Mouse (Mus musculus) myocyte (in vitro differentiated cells): ENCODE measurements around the gene Zfp296. TPM values are rescaled to one million over a fixed set of nuclear protein-coding genes. Genes with fewer than 3 reads are reported as not detected.
A peak's percentile ranks its signal among the peaks of the same experiment; 100 is the strongest.

Experiments
- H3K27me3 ChIP-seq: one replicate; pipeline ENCODE4 v1.6.1; 2011; ENCODE audit not compliant: control insufficient read depth, insufficient read depth, insufficient read length
- H3K36me3 ChIP-seq: one replicate; pipeline ENCODE4 v1.6.1; 2011; ENCODE audit not compliant: control insufficient read depth, insufficient read depth
- H3K4me2 ChIP-seq: one replicate; pipeline ENCODE4 v1.6.1; 2011; ENCODE audit warnings: low read depth, control low read depth
- H3K4me3 ChIP-seq: one replicate; pipeline ENCODE4 v1.5.1; 2011; ENCODE audit warnings: mild to moderate bottlenecking, control low read depth, moderate library complexity
- H3K79me2 ChIP-seq: one replicate; pipeline ENCODE4 v1.6.1; 2011; ENCODE audit not compliant: control insufficient read depth, insufficient read depth
- H3ac ChIP-seq: one replicate; pipeline ENCODE4 v1.6.1; 2011; ENCODE audit not compliant: control insufficient read depth, insufficient read length
- CEBPB ChIP-seq: IDR thresholded peaks from 2 replicates; pipeline ENCODE4 v1.6.1; 2011; ENCODE audit warnings: mild to moderate bottlenecking, moderate library complexity; ENCODE audit not compliant: poor library complexity, insufficient read depth, severe bottlenecking
- E2F4 ChIP-seq: IDR thresholded peaks from one replicate; pipeline ENCODE4 v1.6.1; 2011; ENCODE audit warnings: mild to moderate bottlenecking, control low read depth, moderate library complexity; ENCODE audit not compliant: insufficient read depth
- MAX ChIP-seq: IDR thresholded peaks from one replicate; pipeline ENCODE4 v1.6.1; 2011; ENCODE audit warnings: low read depth, mild to moderate bottlenecking, control low read depth
- MYOD1 ChIP-seq, 3 experiments: IDR thresholded peaks; one replicate each; pipeline ENCODE4 v1.6.1; 2011; ENCODE audit warnings: control low read depth in 2 of 3, low read depth in 2 of 3, mild to moderate bottlenecking in 2 of 3, moderate library complexity in 1 of 3; ENCODE audit not compliant: insufficient read length in 2 of 3, control insufficient read depth in 1 of 3
- MYOG ChIP-seq, 3 experiments: IDR thresholded peaks; one replicate each; pipeline ENCODE4 v1.6.1; 2011; ENCODE audit warnings: control low read depth in 2 of 3, low read depth in 2 of 3, mild to moderate bottlenecking in 2 of 3; ENCODE audit not compliant: insufficient read length in 2 of 3, control insufficient read depth in 1 of 3, insufficient read depth in 1 of 3
- POLR2A ChIP-seq: IDR thresholded peaks from one replicate; pipeline ENCODE4 v1.6.1; 2011; ENCODE audit warnings: low read depth, mild to moderate bottlenecking, control low read depth, moderate library complexity; ENCODE audit not compliant: insufficient read length
- POLR2AphosphoS2 ChIP-seq: IDR thresholded peaks from one replicate; pipeline ENCODE4 v1.6.1; 2011; ENCODE audit warnings: low read depth, control low read depth; ENCODE audit not compliant: insufficient read length
- REST ChIP-seq: IDR thresholded peaks from one replicate; pipeline ENCODE4 v1.6.1; 2011; ENCODE audit warnings: mild to moderate bottlenecking, control low read depth, moderate library complexity; ENCODE audit not compliant: insufficient read depth, insufficient read length
- SRF ChIP-seq: IDR thresholded peaks from one replicate; pipeline ENCODE4 v1.6.1; 2011; ENCODE audit warnings: low read depth; ENCODE audit not compliant: control insufficient read depth, insufficient read length
- TCF12 ChIP-seq: IDR thresholded peaks from one replicate; pipeline ENCODE4 v1.6.1; 2011; ENCODE audit warnings: mild to moderate bottlenecking, control low read depth; ENCODE audit not compliant: poor library complexity, insufficient read depth, severe bottlenecking
- TCF3 ChIP-seq: IDR thresholded peaks from one replicate; pipeline ENCODE4 v1.6.1; 2011; ENCODE audit warnings: low read depth, control low read depth; ENCODE audit not compliant: insufficient read length
- USF1 ChIP-seq: IDR thresholded peaks from one replicate; pipeline ENCODE4 v1.6.1; 2011; ENCODE audit warnings: low read depth, mild to moderate bottlenecking, control low read depth, moderate library complexity
- polyA plus RNA-seq: library from polyadenylated mRNA; unstranded; fragments of >200 nt; fragmentation: generic; extraction: Trizol; gene quantifications from one replicate; pipeline ENCODE4 v1.2.1, GENCODE M21; 2012; ENCODE audit warnings: missing spikeins

The Zfp296 gene
- polyA plus RNA-seq, 1 experiment, result 1.5 TPM

GRCm38 (mm10) chr7:19557982-19558900 lies 18.8 kb upstream of the Zfp296 start:
- Histone ChIP-seq H3K36me3 (no peaks in the 10 kb centered on the region), H3K79me2 (peaks cover 77% of the 10 kb centered on the region), H3K4me2 (no peak overlapping the region), H3K27me3 (no peaks in the 10 kb centered on the region), H3ac (no peak overlapping the region), H3K4me3 (no peak overlapping the region)
- TF ChIP-seq MYOD1 (IDR thresholded peaks at IDR 0.05; ENCODE audit: control insufficient read depth in 1 of 3, insufficient read length in 2 of 3, low read depth in 2 of 3) (no peak), CEBPB (no peak), POLR2A (no peak), E2F4 (no peak), USF1 (no peak), REST (no peak), SRF (no peak), MYOG (IDR thresholded peaks at IDR 0.05; ENCODE audit: control insufficient read depth in 1 of 3, insufficient read depth in 1 of 3, insufficient read length in 2 of 3, low read depth in 2 of 3) (no peak), TCF3 (no peak)

- no peak overlapping the region for H3K4me3 ChIP-seq
- no peaks in the 10 kb centered on the region for H3K27me3 ChIP-seq
- H3K4me2 ChIP-seq, result no peak overlapping the region
- H3K79me2 ChIP-seq, result peaks cover 70% of the 10 kb centered on the region
- no peak overlapping the region for H3ac ChIP-seq
- TF ChIP-seq REST (no peak), SRF (no peak), MYOG (IDR thresholded peaks at IDR 0.05; ENCODE audit: control insufficient read depth in 1 of 3, insufficient read depth in 1 of 3, insufficient read length in 2 of 3, low read depth in 2 of 3) (no peak), POLR2A (no peak), MYOD1 (IDR thresholded peaks at IDR 0.05; ENCODE audit: control insufficient read depth in 1 of 3, insufficient read length in 2 of 3, low read depth in 2 of 3) (no peak), MAX (no peak), USF1 (no peak), TCF12 (no peak), TCF3 (no peak), POLR2AphosphoS2 (no peak)
- no peaks in the 10 kb centered on the region for H3K36me3 ChIP-seq
These were observed 18.1 kb upstream of the Zfp296 start for GRCm38 (mm10) chr7:19558965-19559364.

- peak overlapping the region; percentile 85 for H3K4me3 ChIP-seq
- H3K79me2 ChIP-seq, result peaks cover 58% of the 10 kb centered on the region
- H3K27me3 ChIP-seq, result no peaks in the 10 kb centered on the region
These were observed 16.4 kb upstream of the Zfp296 start for GRCm38 (mm10) chr7:19560491-19561260.

GRCm38 (mm10) chr7:19561431-19561764 lies 15.7 kb upstream of the Zfp296 start:
- peak overlapping the region; percentile 38 for H3ac ChIP-seq
- peak overlapping the region; percentile 85 for H3K4me3 ChIP-seq
- H3K4me2 ChIP-seq, result peak overlapping the region; percentile 97
- no peaks in the 10 kb centered on the region for H3K36me3 ChIP-seq
- H3K79me2 ChIP-seq, result peaks cover 51% of the 10 kb centered on the region
- no peaks in the 10 kb centered on the region for H3K27me3 ChIP-seq
- TF ChIP-seq MAX (no peak), MYOG (IDR thresholded peaks at IDR 0.05; ENCODE audit: control insufficient read depth in 1 of 3, insufficient read depth in 1 of 3, insufficient read length in 2 of 3, low read depth in 2 of 3) (no peak), SRF (no peak), REST (no peak), TCF3 (no peak), CEBPB (no peak), POLR2AphosphoS2 (no peak), POLR2A (no peak), E2F4 (no peak), USF1 (no peak), TCF12 (no peak), MYOD1 (IDR thresholded peaks at IDR 0.05; ENCODE audit: control insufficient read depth in 1 of 3, insufficient read length in 2 of 3, low read depth in 2 of 3) (no peak)

More at GRCm38 (mm10) chr7:19560491-19561260, 16.4 kb upstream of the Zfp296 start:
- TF ChIP-seq TCF12 (no peak), MAX (no peak), E2F4 (no peak), CEBPB (no peak), TCF3 (no peak), REST (no peak), POLR2A (no peak), USF1 (no peak), POLR2AphosphoS2 (no peak)
- H3ac ChIP-seq, result peak overlapping the region; percentile 38
- H3K4me2 ChIP-seq, result peak overlapping the region; percentile 97
- H3K36me3 ChIP-seq, result no peaks in the 10 kb centered on the region
